Mouse (Mus musculus) ES-E14 (cell line): ENCODE results near the gene Ndufaf7. TPM values are rescaled to one million over a fixed set of nuclear protein-coding genes. Genes with fewer than 3 reads are reported as not detected.

Experiments used
- DNase-seq: peaks from one replicate; pipeline ENCODE4 v3.0.0-alpha.2; 2013; ENCODE audit warnings: low read depth, low spot score
- H3K27ac ChIP-seq: 2 replicates; pipeline ENCODE4 v1.5.1; 2012; ENCODE audit warnings: low read depth, mild to moderate bottlenecking, low read length, moderate library complexity, mixed read lengths; ENCODE audit not compliant: poor library complexity, insufficient read depth, severe bottlenecking
- H3K36me3 ChIP-seq: 2 replicates; pipeline ENCODE4 v1.6.1; 2012; ENCODE audit warnings: mild to moderate bottlenecking, low read length, moderate library complexity, mixed read lengths; ENCODE audit not compliant: control insufficient read depth, poor library complexity, insufficient read depth, severe bottlenecking
- H3K4me1 ChIP-seq, 2 experiments: fragments of 150-350 bp in 1 of 2; sonication (generic) in 1 of 2; 2 replicates each; pipeline ENCODE4 v1.6.1; 2012; ENCODE audit warnings: low read length in 2 of 2, mild to moderate bottlenecking in 1 of 2, mixed read lengths in 1 of 2; ENCODE audit not compliant: control insufficient read depth in 2 of 2, insufficient read depth in 2 of 2, poor library complexity in 1 of 2
- H3K4me3 ChIP-seq, 2 experiments: fragments of 150-350 bp in 1 of 2; sonication (generic) in 1 of 2; 2 replicates each; pipeline ENCODE4 v1.5.1; 2012; ENCODE audit warnings: low read length in 2 of 2, low read depth in 1 of 2, mild to moderate bottlenecking in 1 of 2, mixed read lengths in 1 of 2; ENCODE audit not compliant: insufficient read depth in 1 of 2, poor library complexity in 1 of 2, severe bottlenecking in 1 of 2
- H3K9ac ChIP-seq: 2 replicates; pipeline ENCODE4 v1.6.1; 2012; ENCODE audit warnings: low read depth, mild to moderate bottlenecking, low read length, mixed read lengths; ENCODE audit not compliant: poor library complexity, insufficient read depth, severe bottlenecking
- H3K9me3 ChIP-seq: fragments of 150-350 bp; sonication (generic); 2 replicates; pipeline ENCODE4 v1.6.1; 2012; ENCODE audit warnings: low read depth, mild to moderate bottlenecking, low read length; ENCODE audit not compliant: control insufficient read depth, insufficient read depth
- CHD2 ChIP-seq: IDR thresholded peaks from 2 replicates; pipeline ENCODE4 v1.6.1; 2014; ENCODE audit warnings: mild to moderate bottlenecking, low read depth, low read length, inconsistent platforms
- HCFC1 ChIP-seq: IDR thresholded peaks from 2 replicates; pipeline ENCODE4 v1.6.1; 2012; ENCODE audit warnings: low read length, inconsistent platforms, borderline replicate concordance; ENCODE audit not compliant: insufficient read depth
- MAFK ChIP-seq: IDR thresholded peaks from 2 replicates; pipeline ENCODE4 v1.6.1; 2014; ENCODE audit warnings: mild to moderate bottlenecking, low read depth, low read length, inconsistent platforms; ENCODE audit not compliant: insufficient read depth
- ZC3H11A ChIP-seq: IDR thresholded peaks from 2 replicates; pipeline ENCODE4 v1.6.1; 2012; ENCODE audit warnings: low read depth, mild to moderate bottlenecking, inconsistent platforms, low read length, borderline replicate concordance
- ZNF384 ChIP-seq: IDR thresholded peaks from 2 replicates; pipeline ENCODE4 v1.6.1; 2012; ENCODE audit warnings: low read depth, low read length, inconsistent platforms
- in situ Hi-C, 2 experiments: fragments of 600-800 bp; cut with MboI; formaldehyde crosslinking; loops; one replicate each; pipeline ENCODE4 v1.15.1; 2025; ENCODE audit warnings: low sequenced_read_pairs in 2 of 2, inconsistent platforms in 1 of 2; ENCODE audit not compliant: unreplicated experiment in 2 of 2
- total RNA-seq: library from RNA; depleted of rRNA; stranded (reverse); fragments of 300-350 nt; gene quantifications from 2 replicates; pipeline ENCODE4 v1.2.3, GENCODE M21; 2012; rRNA removed

Ndufaf7 gene
- total RNA-seq = 20.1 and 20.8 TPM in 2 replicates

DNA sequence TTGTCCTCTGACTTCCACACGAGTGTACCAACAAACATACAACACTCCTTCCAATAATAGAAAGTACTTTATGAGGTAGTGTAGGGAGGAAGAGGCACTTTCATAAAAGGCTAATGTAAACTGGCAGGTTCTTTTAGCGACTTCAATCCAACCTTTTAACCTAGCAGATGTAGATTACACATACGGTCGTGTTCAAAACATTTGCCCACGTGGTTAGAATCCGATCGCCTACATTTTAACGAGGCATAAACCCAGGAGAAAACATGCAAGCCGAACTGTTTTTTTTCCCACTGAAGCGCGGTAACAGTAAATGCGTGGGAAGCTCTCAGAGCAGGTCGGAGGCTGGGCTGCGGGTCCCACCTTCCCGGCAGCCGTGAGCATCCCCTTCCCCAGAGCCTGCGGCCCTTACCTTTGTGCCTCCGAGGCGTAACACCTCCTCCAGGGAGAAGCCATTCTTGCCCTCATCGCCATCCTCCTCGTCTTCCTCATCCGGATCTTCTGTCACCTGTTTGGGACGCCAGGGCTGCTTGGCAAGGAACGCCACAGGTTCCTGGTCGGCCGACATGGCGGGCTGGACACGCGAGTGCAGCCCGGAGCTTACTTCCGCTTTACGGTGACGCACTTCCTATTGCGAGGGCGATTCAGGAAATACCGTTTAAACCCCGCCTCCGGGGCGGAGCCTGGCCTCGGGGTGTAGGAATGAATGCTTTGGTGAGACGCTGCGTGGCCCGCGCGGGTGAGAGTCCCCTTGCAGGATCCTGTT lies at the start of gene Ndufaf7, which contains the start of gene Cebpz:
Gene Ndufaf7, plus strand, starts transcription at position 671 of the 763 bp plus-strand sequence.
Gene Cebpz, minus strand, starts transcription at position 601 of the 763 bp plus-strand sequence.
- peaks cover 0 to 2% of the 10 kb centered on the region in 2 experiments; a peak in 1 of 4 replicates for H3K4me1 ChIP-seq
- peak; percentile 100 for DNase-seq
- TF ChIP-seq HCFC1 (peak; percentile 82), MAFK (no peak)
- H3K9ac ChIP-seq = peak within 1 kb of the TSS; percentile 92
- no peak within 1 kb of the TSS for H3K27ac ChIP-seq
- peaks cover 24% of the 10 kb centered on the region for H3K36me3 ChIP-seq
- in situ Hi-C loops = no loop called here
- H3K4me3 ChIP-seq = peak within 1 kb of the TSS; percentile 92 to 93
- no peaks in the 10 kb centered on the region for H3K9me3 ChIP-seq

DNA sequence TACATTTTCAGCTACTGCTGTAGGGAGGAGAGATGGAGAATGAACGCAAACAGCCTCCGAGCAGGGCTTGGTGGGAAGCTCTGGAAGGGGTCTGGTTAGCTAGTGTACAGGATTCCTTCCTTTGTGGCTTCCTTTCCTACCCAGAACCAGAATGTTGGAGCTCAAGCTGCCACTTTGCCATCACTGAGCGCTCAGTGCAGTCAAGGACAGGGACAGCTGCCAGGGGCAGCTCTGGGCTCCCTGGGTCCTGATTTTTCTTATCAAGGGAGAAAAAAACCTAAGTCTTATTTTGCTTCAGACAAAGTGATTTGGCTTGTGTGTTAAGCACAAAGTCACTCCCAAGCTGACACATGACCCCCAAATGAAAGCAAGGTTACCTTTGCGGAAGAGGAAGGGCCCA lies 48.4 kb upstream of the Ndufaf7 start:
- H3K9me3 ChIP-seq = no peaks in the 10 kb centered on the region
- 0 out of 2 replicates have a peak, but pooled peaks cover 3% of the 10 kb centered on the region for H3K36me3 ChIP-seq
- TF ChIP-seq ZC3H11A (no peak), CHD2 (no peak), ZNF384 (no peak), HCFC1 (no peak), MAFK (no peak)
- no peak overlapping the region for H3K4me3 ChIP-seq
- H3K9ac ChIP-seq = no peak overlapping the region
- H3K4me1 ChIP-seq = no peaks in the 10 kb centered on the region
- in situ Hi-C loops = no loop called here
- DNase-seq = no peak
- no peak overlapping the region for H3K27ac ChIP-seq

DNA sequence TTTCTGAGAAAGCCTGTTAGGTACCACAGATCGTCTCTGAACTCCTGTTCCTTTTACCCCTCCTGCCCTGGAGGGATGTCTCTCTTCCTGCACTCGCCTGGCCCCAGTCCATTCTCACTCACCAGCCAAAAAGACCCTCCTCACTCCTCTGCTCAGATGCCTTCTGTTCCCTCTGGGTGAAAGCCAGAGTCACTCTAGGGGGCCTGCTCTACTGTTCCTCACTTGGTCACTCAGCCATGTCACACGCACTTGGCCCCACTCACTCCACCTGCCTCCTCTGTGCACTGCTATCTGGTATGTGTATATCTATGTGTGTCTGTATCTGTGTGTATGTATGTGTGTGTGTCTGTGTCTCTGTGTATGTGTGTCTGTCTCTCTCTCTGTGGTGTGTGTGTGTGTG lies 47.8 kb upstream of the Ndufaf7 start:
- TF ChIP-seq MAFK = no peak
- TF ChIP-seq CHD2 = no peak
- TF ChIP-seq HCFC1 = no peak
- no peak for TF ChIP-seq ZC3H11A
- no peak for TF ChIP-seq ZNF384
- Histone ChIP-seq H3K36me3 (0 out of 2 replicates have a peak, but pooled peaks cover 3% of the 10 kb centered on the region), H3K4me1 (no peaks in the 10 kb centered on the region), H3K27ac (no peak overlapping the region), H3K9ac (no peak overlapping the region), H3K4me3 (no peak overlapping the region), H3K9me3 (no peaks in the 10 kb centered on the region)
- in situ Hi-C loops = no loop called here
- DNase-seq = no peak

DNA sequence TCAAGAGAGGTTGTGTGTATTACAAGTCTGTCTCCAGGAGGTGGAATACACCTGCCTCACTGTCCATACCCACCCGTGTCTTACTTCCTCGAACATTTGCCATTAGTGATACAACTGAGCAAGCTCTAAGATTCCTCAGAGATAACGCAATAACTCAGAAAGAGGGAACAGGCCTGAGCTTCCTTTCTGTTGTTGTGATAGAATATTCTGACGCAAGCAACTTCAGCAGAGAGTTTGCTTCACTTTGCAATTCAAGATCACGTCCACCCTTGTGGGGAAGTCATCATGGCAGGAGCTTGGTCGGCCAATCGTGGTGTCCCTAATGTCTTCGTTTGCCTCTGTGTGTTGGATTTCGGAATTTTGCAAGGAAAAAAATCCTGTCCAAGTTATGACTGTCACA lies 45.9 kb upstream of the Ndufaf7 start:
- Histone ChIP-seq H3K9ac (no peak overlapping the region), H3K4me3 (no peak overlapping the region), H3K27ac (no peak overlapping the region), H3K4me1 (0 out of 4 replicates have a peak, but pooled peaks cover 0 to 3% of the 10 kb centered on the region in 2 experiments), H3K9me3 (no peaks in the 10 kb centered on the region), H3K36me3 (0 out of 2 replicates have a peak, but pooled peaks cover 3% of the 10 kb centered on the region)
- TF ChIP-seq ZNF384 = no peak
- TF ChIP-seq HCFC1 = no peak
- TF ChIP-seq CHD2 = no peak
- no peak for TF ChIP-seq MAFK
- TF ChIP-seq ZC3H11A = no peak
- in situ Hi-C loops = no loop called here
- DNase-seq = no peak
